ENCODE assay signal across 9 mouse cellular contexts in genomic region chr10:23674633-23675515, GRCm38 (mm10).
DNase-seq lines count a peak whose midpoint lies in the region; ATAC-seq and TF ChIP-seq lines count a peak whose summit lies in the region.
"Had no signal": no experiment of that assay in that cellular context is flagged by ENCODE, and none has a peak within 500 bp of the region (broad histone marks: within the 10 kb centered on the region; RNA-seq: fewer than 3 reads in every experiment).

No protein-coding gene starts in this region.

- peak; percentile 11 to 14 for DNase-seq in cerebellum, adult 2 months
- DNase-seq in embryonic facial prominence, embryonic 10.5 days (ENCODE audit: low spot score) = peak; percentile 74
- DNase-seq in thymus, postnatal 4 days = no peak
- DNase-seq in spleen, postnatal 14 days (ENCODE audit: low spot score in 2 of 2) = no peak
- DNase-seq in MN1 (ENCODE audit: low spot score) = no peak

- no peaks in the 10 kb centered on the region for H3K4me1 ChIP-seq in cerebellum, adult 2 months (ENCODE audit: control insufficient read depth, insufficient read depth, low read length)
- H3K4me1 ChIP-seq in embryonic facial prominence, embryonic 10.5 days = peaks cover 50% of the 10 kb centered on the region
- peaks cover 12% of the 10 kb centered on the region for H3K4me1 ChIP-seq in hindbrain, embryonic 12.5 days
- peaks cover 13% of the 10 kb centered on the region for H3K4me1 ChIP-seq in midbrain, embryonic 15.5 days

- 24% methylated on average over 16 of the region's 16 CpGs for WGBS in cerebellum, adult 2 months
- 39% methylated on average over 16 of the region's 16 CpGs for WGBS in embryonic facial prominence, embryonic 10.5 days
- WGBS in hindbrain, embryonic 12.5 days = 20% methylated on average over 16 of the region's 16 CpGs
- WGBS in midbrain, embryonic 15.5 days = 14% methylated on average over 16 of the region's 16 CpGs

- peak overlapping the region; percentile 10; the same call in 1 of the 2 replicates for H3K9ac ChIP-seq in hindbrain, embryonic 12.5 days
- H3K9ac ChIP-seq in midbrain, embryonic 15.5 days = no peak overlapping the region
- H3K9ac ChIP-seq: heart, embryonic 13.5 days had no signal

- TF ChIP-seq POLR2A in cerebellum, adult 2 months (IDR thresholded peaks at IDR 0.05; ENCODE audit: borderline replicate concordance, insufficient read depth, low read length) = no peak

- H3K9me3 ChIP-seq in embryonic facial prominence, embryonic 10.5 days = no peaks in the 10 kb centered on the region
- H3K9me3 ChIP-seq in hindbrain, embryonic 12.5 days (replicated peaks) = no peaks in the 10 kb centered on the region
- H3K9me3 ChIP-seq in midbrain, embryonic 15.5 days = no peaks in the 10 kb centered on the region
- H3K9me3 ChIP-seq: heart, embryonic 13.5 days had no signal

- no peaks in the 10 kb centered on the region for H3K36me3 ChIP-seq in embryonic facial prominence, embryonic 10.5 days (replicated peaks)
- H3K36me3 ChIP-seq in hindbrain, embryonic 12.5 days = no peaks in the 10 kb centered on the region
- no peaks in the 10 kb centered on the region for H3K36me3 ChIP-seq in midbrain, embryonic 15.5 days (replicated peaks)
- H3K36me3 ChIP-seq: heart, embryonic 13.5 days had no signal

- peak overlapping the region; percentile 38 for H3K4me2 ChIP-seq in hindbrain, embryonic 12.5 days (replicated peaks)
- H3K4me2 ChIP-seq in midbrain, embryonic 15.5 days = peak overlapping the region; percentile 35
- H3K4me2 ChIP-seq: heart, embryonic 13.5 days had no signal

- no peak for ATAC-seq in cerebellum, adult (ENCODE audit: insufficient number of reproducible peaks, low FRiP score, low TSS enrichment)
- ATAC-seq in hindbrain, embryonic 12.5 days (ENCODE audit: low FRiP score) = peak; percentile 94
- peak; percentile 95 for ATAC-seq in midbrain, embryonic 15.5 days (replicated peaks)

- H3K4me3 ChIP-seq in cerebellum, adult 2 months (replicated peaks; ENCODE audit: insufficient read depth, low read depth, low read length) = no peak overlapping the region
- H3K4me3 ChIP-seq in embryonic facial prominence, embryonic 10.5 days = peak overlapping the region; percentile 38
- H3K4me3 ChIP-seq in hindbrain, embryonic 12.5 days = no peak overlapping the region
- H3K4me3 ChIP-seq in midbrain, embryonic 15.5 days = no peak overlapping the region
- H3K4me3 ChIP-seq: heart, embryonic 13.5 days had no signal

- H3K27me3 ChIP-seq in cerebellum, adult 2 months (ENCODE audit: control insufficient read depth, insufficient read depth, low read length) = no peaks in the 10 kb centered on the region
- H3K27me3 ChIP-seq in embryonic facial prominence, embryonic 10.5 days (replicated peaks; ENCODE audit: low read depth, poor library complexity, severe bottlenecking) = no peaks in the 10 kb centered on the region
- no peaks in the 10 kb centered on the region for H3K27me3 ChIP-seq in hindbrain, embryonic 12.5 days
- H3K27me3 ChIP-seq in midbrain, embryonic 15.5 days (replicated peaks) = no peaks in the 10 kb centered on the region
- H3K27me3 ChIP-seq: heart, embryonic 13.5 days had no signal

- no peak for TF ChIP-seq CTCF in cerebellum, adult 2 months (IDR thresholded peaks at IDR 0.05; ENCODE audit: borderline replicate concordance, insufficient read depth, low read depth, low read length)

- H3K27ac ChIP-seq in cerebellum, adult 2 months (ENCODE audit: insufficient read depth, low read length) = no peak overlapping the region
- H3K27ac ChIP-seq in embryonic facial prominence, embryonic 10.5 days (replicated peaks) = peak overlapping the region; percentile 91
- H3K27ac ChIP-seq in hindbrain, embryonic 12.5 days = peak overlapping the region; percentile 83
- H3K27ac ChIP-seq in midbrain, embryonic 15.5 days = peak overlapping the region; percentile 78
- H3K27ac ChIP-seq: heart, embryonic 13.5 days had no signal

Comparison
In these comparisons a context has a peak if more than half of its experiments do, and no peak if none do; other contexts are left out.
1. DNase-seq: peak in cerebellum, adult 2 months (2 of 2) and embryonic facial prominence, embryonic 10.5 days (single experiment); none in thymus, postnatal 4 days (single experiment), spleen, postnatal 14 days (0 of 2) and MN1 (single experiment).